Mouse (Mus musculus): ENCODE results near the gene Rab35. TPM values are rescaled to one million over a fixed set of nuclear protein-coding genes. Genes with fewer than 3 reads are reported as not detected.

Rab35 gene
- polyA plus RNA-seq, 1 experiment = 50.8 TPM

DNA sequence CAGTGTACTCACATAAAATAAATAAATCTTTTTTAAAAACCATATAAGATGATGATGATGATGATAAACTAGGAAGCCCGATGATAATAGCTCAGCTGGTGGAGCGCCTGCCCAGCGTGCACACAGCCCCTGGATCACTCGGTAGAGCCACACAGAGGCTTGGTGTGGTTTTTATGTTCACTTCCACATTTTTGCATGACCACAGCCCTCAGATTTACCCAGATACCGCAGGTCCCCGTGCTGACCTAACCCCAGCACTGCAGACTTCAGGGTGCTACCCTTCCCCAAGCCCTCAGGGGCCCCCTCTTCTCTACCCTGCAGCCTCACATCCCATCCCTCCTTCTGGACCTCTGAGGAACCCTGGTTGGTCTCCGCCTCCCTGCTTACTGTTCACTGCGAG is 3.6 kb upstream of the Rab35 start:
- Histone ChIP-seq H3K27me3 (ENCODE audit: control insufficient read depth, insufficient read depth, low read length) (no peaks in the 10 kb centered on the region), H3K4me1 (ENCODE audit: control insufficient read depth, insufficient read depth, insufficient read length, low read length) (peaks cover 7% of the 10 kb centered on the region; the same call in 1 of the 2 replicates), H3K36me3 (ENCODE audit: control insufficient read depth, insufficient read depth, low read length) (no peaks in the 10 kb centered on the region), H3K27ac (ENCODE audit: insufficient read depth, low read depth, low read length) (no peak overlapping the region), H3K4me3 (ENCODE audit: low read depth, low read length) (no peak overlapping the region)
- WGBS = 61% methylated on average over 8 of the region's 8 CpGs
- TF ChIP-seq CTCF (IDR thresholded peaks at IDR 0.05; ENCODE audit: extremely low read depth, insufficient read length, insufficient replicate concordance, low read depth, low read length) (no peak), POLR2A (IDR thresholded peaks at IDR 0.05; ENCODE audit: low read depth, low read length) (no peak)

GRCm38 (mm10) chr5:115629672-115630071 is 2.0 kb upstream of the Rab35 start:
- H3K36me3 ChIP-seq (ENCODE audit: control insufficient read depth, insufficient read depth, low read length) = no peaks in the 10 kb centered on the region
- no peak overlapping the region for H3K4me3 ChIP-seq (ENCODE audit: low read depth, low read length)
- WGBS = 88% methylated on average over 4 of the region's 4 CpGs
- no peak overlapping the region for H3K27ac ChIP-seq (ENCODE audit: insufficient read depth, low read depth, low read length)
- H3K27me3 ChIP-seq (ENCODE audit: control insufficient read depth, insufficient read depth, low read length) = no peaks in the 10 kb centered on the region
- H3K4me1 ChIP-seq (ENCODE audit: control insufficient read depth, insufficient read depth, insufficient read length, low read length) = peaks cover 15% of the 10 kb centered on the region; the same call in 1 of the 2 replicates
- no peak for TF ChIP-seq CTCF (IDR thresholded peaks at IDR 0.05; ENCODE audit: extremely low read depth, insufficient read length, insufficient replicate concordance, low read depth, low read length)
- no peak for TF ChIP-seq POLR2A (IDR thresholded peaks at IDR 0.05; ENCODE audit: low read depth, low read length)

GRCm38 (mm10) chr5:115630291-115630690 is 1.4 kb upstream of the Rab35 start:
- Histone ChIP-seq H3K4me1 (ENCODE audit: control insufficient read depth, insufficient read depth, insufficient read length, low read length) (peaks cover 15% of the 10 kb centered on the region; the same call in 1 of the 2 replicates), H3K36me3 (ENCODE audit: control insufficient read depth, insufficient read depth, low read length) (no peaks in the 10 kb centered on the region), H3K4me3 (ENCODE audit: low read depth, low read length) (no peak overlapping the region), H3K27me3 (ENCODE audit: control insufficient read depth, insufficient read depth, low read length) (no peaks in the 10 kb centered on the region), H3K27ac (ENCODE audit: insufficient read depth, low read depth, low read length) (no peak overlapping the region)
- no peak for TF ChIP-seq CTCF (IDR thresholded peaks at IDR 0.05; ENCODE audit: extremely low read depth, insufficient read length, insufficient replicate concordance, low read depth, low read length)
- no peak for TF ChIP-seq POLR2A (IDR thresholded peaks at IDR 0.05; ENCODE audit: low read depth, low read length)
- WGBS = 81% methylated on average over 5 of the region's 5 CpGs

DNA sequence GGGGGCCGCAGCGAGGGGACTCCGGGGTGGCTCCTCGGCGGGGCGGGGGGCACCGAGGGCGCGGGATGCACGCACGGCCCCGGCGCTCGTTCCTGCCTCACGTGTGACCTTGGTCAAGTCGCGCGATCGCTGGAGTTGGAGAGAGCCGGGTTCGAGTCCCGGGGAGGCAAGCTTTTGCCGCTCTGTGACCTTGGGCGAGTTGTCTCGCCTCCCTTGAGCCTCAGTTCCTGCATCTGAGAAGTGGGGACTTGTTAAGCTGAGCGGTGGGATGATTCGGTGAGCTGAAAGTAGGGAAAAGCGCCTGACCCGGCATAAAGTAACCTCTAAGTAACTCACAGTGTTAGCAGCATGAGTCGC is 628 bp downstream of the Rab35 start:
- H3K27ac ChIP-seq (ENCODE audit: insufficient read depth, low read depth, low read length) = peak overlapping the region; percentile 17; the same call in 1 of the 2 replicates
- WGBS = 2% methylated on average over 30 of the region's 30 CpGs
- TF ChIP-seq POLR2A (IDR thresholded peaks at IDR 0.05; ENCODE audit: low read depth, low read length) = no peak
- TF ChIP-seq CTCF (IDR thresholded peaks at IDR 0.05; ENCODE audit: extremely low read depth, insufficient read length, insufficient replicate concordance, low read depth, low read length) = no peak
- no peaks in the 10 kb centered on the region for H3K27me3 ChIP-seq (ENCODE audit: control insufficient read depth, insufficient read depth, low read length)
- peak overlapping the region; percentile 88 for H3K4me3 ChIP-seq (ENCODE audit: low read depth, low read length)
- H3K4me1 ChIP-seq (ENCODE audit: control insufficient read depth, insufficient read depth, insufficient read length, low read length) = peaks cover 17% of the 10 kb centered on the region
- H3K36me3 ChIP-seq (ENCODE audit: control insufficient read depth, insufficient read depth, low read length) = no peaks in the 10 kb centered on the region

DNA sequence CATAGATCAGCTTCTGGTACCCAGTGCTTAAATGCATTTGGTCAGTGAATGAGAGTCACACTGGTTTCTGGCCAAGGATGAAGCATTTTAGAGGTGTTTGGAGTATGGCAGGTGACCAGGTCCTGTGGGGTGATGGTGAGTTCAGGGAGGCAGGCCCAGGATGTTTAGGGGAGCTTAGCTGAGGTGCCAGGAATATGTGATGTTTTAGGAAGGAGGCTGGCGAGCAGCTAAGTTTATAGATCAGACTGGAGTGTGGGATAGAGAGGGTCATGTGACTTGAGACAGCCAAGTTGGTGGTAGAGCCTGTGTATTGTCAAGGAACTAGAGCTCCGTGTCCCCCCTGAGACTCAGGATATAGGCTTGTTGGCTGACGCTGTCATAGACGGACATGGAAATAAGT is 1.4 kb downstream of the Rab35 start:
- Histone ChIP-seq H3K4me3 (ENCODE audit: low read depth, low read length) (no peak overlapping the region), H3K27ac (ENCODE audit: insufficient read depth, low read depth, low read length) (no peak overlapping the region), H3K4me1 (ENCODE audit: control insufficient read depth, insufficient read depth, insufficient read length, low read length) (peaks cover 17% of the 10 kb centered on the region), H3K27me3 (ENCODE audit: control insufficient read depth, insufficient read depth, low read length) (no peaks in the 10 kb centered on the region), H3K36me3 (ENCODE audit: control insufficient read depth, insufficient read depth, low read length) (0 out of 2 replicates have a peak, but pooled peaks cover 2% of the 10 kb centered on the region)
- TF ChIP-seq POLR2A (IDR thresholded peaks at IDR 0.05; ENCODE audit: low read depth, low read length) = no peak
- no peak for TF ChIP-seq CTCF (IDR thresholded peaks at IDR 0.05; ENCODE audit: extremely low read depth, insufficient read length, insufficient replicate concordance, low read depth, low read length)
- 69% methylated on average over 4 of the region's 4 CpGs for WGBS

DNA sequence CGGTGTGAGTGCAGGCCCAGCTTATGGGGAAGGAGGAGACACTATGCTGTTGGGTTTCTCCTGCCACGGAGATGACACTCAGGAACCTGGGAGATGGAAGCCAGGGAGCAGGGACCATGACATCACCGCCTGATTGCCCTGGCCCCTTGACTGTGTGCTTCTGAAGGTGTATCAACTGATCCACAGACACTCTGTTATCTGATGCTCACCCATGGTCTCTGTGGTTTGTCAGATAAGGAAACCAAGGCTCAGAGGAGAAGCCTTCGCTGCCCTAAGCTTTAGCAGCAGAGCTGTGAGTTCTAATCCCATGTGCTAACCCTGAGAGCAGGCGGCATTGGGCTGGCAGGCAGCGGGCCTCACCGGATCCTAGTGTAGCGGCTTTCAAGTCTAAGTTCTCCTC is 2.3 kb downstream of the Rab35 start:
- Histone ChIP-seq H3K4me3 (ENCODE audit: low read depth, low read length) (no peak overlapping the region), H3K36me3 (ENCODE audit: control insufficient read depth, insufficient read depth, low read length) (peaks cover 10% of the 10 kb centered on the region), H3K4me1 (ENCODE audit: control insufficient read depth, insufficient read depth, insufficient read length, low read length) (peaks cover 17% of the 10 kb centered on the region), H3K27ac (ENCODE audit: insufficient read depth, low read depth, low read length) (no peak overlapping the region), H3K27me3 (ENCODE audit: control insufficient read depth, insufficient read depth, low read length) (no peaks in the 10 kb centered on the region)
- TF ChIP-seq POLR2A (IDR thresholded peaks at IDR 0.05; ENCODE audit: low read depth, low read length) (no peak), CTCF (IDR thresholded peaks at IDR 0.05; ENCODE audit: extremely low read depth, insufficient read length, insufficient replicate concordance, low read depth, low read length) (no peak)
- 78% methylated on average over 8 of the region's 8 CpGs for WGBS

- TF ChIP-seq CTCF (IDR thresholded peaks at IDR 0.05; ENCODE audit: extremely low read depth, insufficient read length, insufficient replicate concordance, low read depth, low read length) (no peak), POLR2A (IDR thresholded peaks at IDR 0.05; ENCODE audit: low read depth, low read length) (no peak)
Measured at GRCm38 (mm10) chr5:115635536-115635935, 3.8 kb downstream of the Rab35 start.

More at GRCm38 (mm10) chr5:115635536-115635935, 3.8 kb downstream of the Rab35 start:
- Histone ChIP-seq H3K4me3 (ENCODE audit: low read depth, low read length) (no peak overlapping the region), H3K36me3 (ENCODE audit: control insufficient read depth, insufficient read depth, low read length) (peaks cover 24% of the 10 kb centered on the region), H3K27ac (ENCODE audit: insufficient read depth, low read depth, low read length) (no peak overlapping the region), H3K27me3 (ENCODE audit: control insufficient read depth, insufficient read depth, low read length) (no peaks in the 10 kb centered on the region), H3K4me1 (ENCODE audit: control insufficient read depth, insufficient read depth, insufficient read length, low read length) (peaks cover 17% of the 10 kb centered on the region)
- 49% methylated on average over 6 of the region's 6 CpGs for WGBS

Data from small intestine, adult 2 months (tissue).